In genomic region chr9:109081749-109082123, GRCm38 (mm10) we compare ENCODE assay signal across 1 mouse cellular context.
TF ChIP-seq lines count a peak whose summit lies in the region.

No protein-coding gene starts in this region.

TF ChIP-seq in CH12.LX, 34 proteins besides CTCF, POLR2A, EP300 and RAD21 (continued from another document):
- TF ChIP-seq POLR2AphosphoS2 (IDR thresholded peaks at IDR 0.05; ENCODE audit: low read depth, low read length) (no peak), USF2 (conservative IDR thresholded peaks at IDR 0.05; ENCODE audit: low read depth, low read length) (no peak), USF1 (IDR thresholded peaks at IDR 0.05; ENCODE audit: low read depth, low read length) (no peak), RCOR1 (conservative IDR thresholded peaks at IDR 0.05; ENCODE audit: low read depth, low read length) (no peak), ZKSCAN1 (IDR thresholded peaks at IDR 0.05; ENCODE audit: borderline replicate concordance, low read depth, low read length) (no peak), TBP (conservative IDR thresholded peaks at IDR 0.05; ENCODE audit: low read depth, low read length) (no peak), CHD2 (IDR thresholded peaks at IDR 0.05; ENCODE audit: low read length) (no peak), CHD1 (IDR thresholded peaks at IDR 0.05; ENCODE audit: low read depth, low read length) (no peak), KAT2A (IDR thresholded peaks at IDR 0.05; ENCODE audit: insufficient replicate concordance, low read length) (no peak), ELF1 (IDR thresholded peaks at IDR 0.05; ENCODE audit: low read depth, low read length) (no peak), E2F4 (IDR thresholded peaks at IDR 0.05; ENCODE audit: insufficient replicate concordance, low read depth, low read length) (no peak), SIN3A (IDR thresholded peaks at IDR 0.05; ENCODE audit: low read length) (no peak)
